Mouse (Mus musculus) gastrocnemius, postnatal 10 days (tissue): ENCODE measurements at regions not wholly inside any gene's neighbourhood (a gene's known extent, or its start where the extent isn't known, plus 50 kb on each side); places are given as distances from the start of the nearest gene placed in this dataset.
"Not testable (repeated sequence)": the region's sequence is repeated elsewhere in the genome, so short reads cannot be mapped to it uniquely, and the experiment has no call there.

Experiments
- DNase-seq: peaks from one replicate; pipeline ENCODE4 v3.0.0; 2021; ENCODE audit warnings: mixed read lengths

- no peak for DNase-seq
Measured at GRCm38 (mm10) chr12:9655794-9656193, 85.9 kb downstream of the Osr1 start.

- no peak for DNase-seq
Measured at GRCm38 (mm10) chr12:9656324-9656723, 86.4 kb downstream of the Osr1 start.

- no peak for DNase-seq
Measured at GRCm38 (mm10) chr12:9657199-9657766, 87.4 kb downstream of the Osr1 start.

GRCm38 (mm10) chr12:9657793-9658192, 87.9 kb downstream of the Osr1 start:
- DNase-seq, result no peak

- no peak for DNase-seq
Measured at GRCm38 (mm10) chr12:9660299-9660698, 90.4 kb downstream of the Osr1 start.

GRCm38 (mm10) chr12:9688776-9689175, 118.9 kb downstream of the Osr1 start:
- DNase-seq, result no peak

GRCm38 (mm10) chr12:9689541-9689940, 119.6 kb downstream of the Osr1 start:
- no peak for DNase-seq

- DNase-seq, result peak; percentile 10
Measured at GRCm38 (mm10) chr12:9732921-9733320, 163.0 kb downstream of the Osr1 start.

GRCm38 (mm10) chr12:9744709-9745395, 174.9 kb downstream of the Osr1 start:
- DNase-seq, result no peak

- DNase-seq, result no peak
Measured at GRCm38 (mm10) chr12:9751261-9752078, 181.6 kb downstream of the Osr1 start.

GRCm38 (mm10) chr12:9752079-9752450, 182.1 kb downstream of the Osr1 start:
- DNase-seq, result no peak

GRCm38 (mm10) chr12:9756411-9756810, 186.5 kb downstream of the Osr1 start:
- no peak for DNase-seq

- DNase-seq, result no peak
Measured at GRCm38 (mm10) chr12:9760818-9761217, 190.9 kb downstream of the Osr1 start.

- not testable (repeated sequence) for DNase-seq
Measured at GRCm38 (mm10) chr12:9762291-9762811, 192.4 kb downstream of the Osr1 start.

- no peak for DNase-seq
Measured at GRCm38 (mm10) chr12:9762842-9763241, 192.9 kb downstream of the Osr1 start.

GRCm38 (mm10) chr12:9770908-9771307, 201.0 kb downstream of the Osr1 start:
- no peak for DNase-seq

GRCm38 (mm10) chr12:9772875-9773274, 203.0 kb downstream of the Osr1 start:
- no peak for DNase-seq

- DNase-seq, result no peak
Measured at GRCm38 (mm10) chr12:9802284-9802683, 232.4 kb downstream of the Osr1 start.

- no peak for DNase-seq
Measured at GRCm38 (mm10) chr12:9807406-9807805, 237.5 kb downstream of the Osr1 start.

GRCm38 (mm10) chr12:9833273-9833672, 263.4 kb downstream of the Osr1 start:
- no peak for DNase-seq

GRCm38 (mm10) chr12:9839198-9839845, 269.4 kb downstream of the Osr1 start:
- no peak for DNase-seq

GRCm38 (mm10) chr12:9839949-9840348, 270.0 kb downstream of the Osr1 start:
- DNase-seq, result no peak

GRCm38 (mm10) chr12:9847034-9847433, 277.1 kb downstream of the Osr1 start:
- no peak for DNase-seq
